Mouse (Mus musculus) MEL (cell line): ENCODE results near the gene Nfix. TPM values are rescaled to one million over a fixed set of nuclear protein-coding genes. Genes with fewer than 3 reads are reported as not detected.

ENCODE experiments used
- DNase-seq: peaks from one replicate; pipeline ENCODE4 v3.0.0; 2011; ENCODE audit warnings: low read depth, low spot score
- H3K27ac ChIP-seq: 2 replicates; pipeline ENCODE4 v1.5.1; 2012; ENCODE audit warnings: low read depth, mild to moderate bottlenecking, control low read depth, low read length, moderate library complexity; ENCODE audit not compliant: control insufficient read depth
- H3K27me3 ChIP-seq, 2 experiments: fragments of 150-350 bp in 1 of 2; sonication (generic) in 1 of 2; 2 replicates each; pipeline ENCODE4 v1.6.1; 2012; ENCODE audit warnings: low read length in 2 of 2, mild to moderate bottlenecking in 2 of 2, improper control_type of control experiment in 1 of 2, moderate library complexity in 1 of 2; ENCODE audit not compliant: insufficient read depth in 2 of 2, control insufficient read depth in 1 of 2
- H3K36me3 ChIP-seq, 2 experiments: 2 replicates each; pipeline ENCODE4 v1.6.1; 2012 to 2014; ENCODE audit warnings: low read length in 2 of 2, improper control_type of control experiment in 1 of 2, inconsistent platforms in 1 of 2, mild to moderate bottlenecking in 1 of 2; ENCODE audit not compliant: insufficient read depth in 2 of 2, control insufficient read depth in 1 of 2
- H3K4me1 ChIP-seq, 2 experiments: fragments of 150-350 bp in 1 of 2; sonication (generic) in 1 of 2; 2 replicates each; pipeline ENCODE4 v1.6.1; 2012; ENCODE audit warnings: low read length in 2 of 2, improper control_type of control experiment in 1 of 2, mild to moderate bottlenecking in 1 of 2; ENCODE audit not compliant: insufficient read depth in 2 of 2, control insufficient read depth in 1 of 2
- H3K4me3 ChIP-seq, 2 experiments: fragments of 150-350 bp in 1 of 2; sonication (generic) in 1 of 2; 2 replicates each; pipeline ENCODE4 v1.5.1; 2012; ENCODE audit warnings: low read depth in 2 of 2, low read length in 2 of 2, mild to moderate bottlenecking in 2 of 2, moderate library complexity in 2 of 2, control low read depth in 1 of 2, improper control_type of control experiment in 1 of 2; ENCODE audit not compliant: control insufficient read depth in 1 of 2, insufficient read depth in 1 of 2
- H3K79me2 ChIP-seq: 2 replicates; pipeline ENCODE4 v1.6.1; 2012; ENCODE audit warnings: mild to moderate bottlenecking, low read length, moderate library complexity; ENCODE audit not compliant: control insufficient read depth, poor library complexity, insufficient read depth
- H3K9ac ChIP-seq: 2 replicates; pipeline ENCODE4 v1.6.1; 2012; ENCODE audit warnings: low read depth, mild to moderate bottlenecking, control low read depth, low read length, moderate library complexity; ENCODE audit not compliant: control insufficient read depth, poor library complexity, severe bottlenecking
- H3K9me3 ChIP-seq: fragments of 150-350 bp; sonication (generic); replicated peaks from 2 replicates; pipeline ENCODE4 v1.6.1; 2012; ENCODE audit warnings: mild to moderate bottlenecking, low read length, improper control_type of control experiment, moderate library complexity; ENCODE audit not compliant: insufficient read depth
- BHLHE40 ChIP-seq: IDR thresholded peaks from 2 replicates; pipeline ENCODE4 v1.6.1; 2012; ENCODE audit warnings: low read depth, mild to moderate bottlenecking, inconsistent platforms, low read length, improper control_type of control experiment, borderline replicate concordance
- ELF1 ChIP-seq: IDR thresholded peaks from 2 replicates; pipeline ENCODE4 v1.6.1; 2014; ENCODE audit warnings: low read depth, mild to moderate bottlenecking, inconsistent platforms, low read length, improper control_type of control experiment, moderate library complexity
- EP300 ChIP-seq, 2 experiments: IDR thresholded peaks; 2 replicates each; pipeline ENCODE4 v1.6.1; 2011; ENCODE audit warnings: improper control_type of control experiment in 2 of 2, low read length in 2 of 2, low read depth in 1 of 2, mild to moderate bottlenecking in 1 of 2
- GABPA ChIP-seq: IDR thresholded peaks from 2 replicates; pipeline ENCODE4 v1.6.1; 2012; ENCODE audit warnings: low read depth, mild to moderate bottlenecking, inconsistent platforms, low read length, improper control_type of control experiment, moderate library complexity
- GATA1 ChIP-seq: IDR thresholded peaks from 2 replicates; pipeline ENCODE4 v1.6.1; 2011; ENCODE audit warnings: low read depth, low read length, improper control_type of control experiment
- KAT2A ChIP-seq: conservative IDR thresholded peaks from 2 replicates; pipeline ENCODE4 v1.6.1; 2012; ENCODE audit warnings: low read depth, low read length, improper control_type of control experiment, inconsistent platforms
- MAZ ChIP-seq: IDR thresholded peaks from 2 replicates; pipeline ENCODE4 v1.6.1; 2012; ENCODE audit warnings: low read depth, mild to moderate bottlenecking, inconsistent platforms, low read length, improper control_type of control experiment
- MEF2A ChIP-seq: IDR thresholded peaks from 2 replicates; pipeline ENCODE4 v1.6.1; 2014; ENCODE audit warnings: low read depth, mild to moderate bottlenecking, inconsistent platforms, low read length, improper control_type of control experiment; ENCODE audit not compliant: poor library complexity, insufficient replicate concordance, severe bottlenecking; ENCODE audit errors: extremely low read depth
- MYB ChIP-seq: IDR thresholded peaks from 2 replicates; pipeline ENCODE4 v1.6.1; 2011; ENCODE audit warnings: mild to moderate bottlenecking, low read depth, low read length, improper control_type of control experiment
- MYC ChIP-seq: IDR thresholded peaks from 2 replicates; pipeline ENCODE4 v1.6.1; 2011; ENCODE audit warnings: low read depth, mild to moderate bottlenecking, low read length, improper control_type of control experiment, moderate library complexity
- POLR2A ChIP-seq, 2 experiments: IDR thresholded peaks; 2 replicates each; pipeline ENCODE4 v1.6.1; 2011 to 2012; ENCODE audit warnings: low read length in 2 of 2, mild to moderate bottlenecking in 2 of 2, control low read depth in 1 of 2, improper control_type of control experiment in 1 of 2, low read depth in 1 of 2, moderate library complexity in 1 of 2; ENCODE audit not compliant: control insufficient read depth in 1 of 2, insufficient read depth in 1 of 2, poor library complexity in 1 of 2
- POLR2AphosphoS2 ChIP-seq: IDR thresholded peaks from 2 replicates; pipeline ENCODE4 v1.6.1; 2011; ENCODE audit warnings: low read length, improper control_type of control experiment
- RCOR1 ChIP-seq: IDR thresholded peaks from 2 replicates; pipeline ENCODE4 v1.6.1; 2012; ENCODE audit warnings: low read depth, mild to moderate bottlenecking, inconsistent platforms, low read length, improper control_type of control experiment
- TBP ChIP-seq: IDR thresholded peaks from 2 replicates; pipeline ENCODE4 v1.8.0; 2011; ENCODE audit warnings: low read depth, low read length, improper control_type of control experiment
- USF1 ChIP-seq: IDR thresholded peaks from 2 replicates; pipeline ENCODE4 v1.6.1; 2014; ENCODE audit warnings: low read depth, mild to moderate bottlenecking, inconsistent platforms, low read length, improper control_type of control experiment, moderate library complexity
- ZC3H11A ChIP-seq: IDR thresholded peaks from 2 replicates; pipeline ENCODE4 v1.6.1; 2012; ENCODE audit warnings: low read depth, mild to moderate bottlenecking, inconsistent platforms, low read length, improper control_type of control experiment
- ZNF384 ChIP-seq: IDR thresholded peaks from 2 replicates; pipeline ENCODE4 v1.6.1; 2012; ENCODE audit warnings: low read depth, mild to moderate bottlenecking, inconsistent platforms, low read length, improper control_type of control experiment
- polyA plus RNA-seq, 2 experiments: library from polyadenylated mRNA; stranded (reverse) in 1 of 2; unstranded in 1 of 2; fragments of >175 nt in 1 of 2; fragments of >200 nt in 1 of 2; gene quantifications; 2 replicates each; pipeline versions ENCODE4 v1.2.1 to v1.2.4; 2012; ENCODE audit warnings: low replicate concordance in 2 of 2, low read depth in 1 of 2; ENCODE audit not compliant: insufficient read length in 2 of 2, insufficient read depth in 1 of 2, missing spikeins in 1 of 2
- total RNA-seq: library from RNA; depleted of rRNA; stranded (reverse); fragments of 300-350 nt; gene quantifications from 2 replicates; pipeline ENCODE4 v1.2.3, GENCODE M21; 2012

Nfix gene
- total and polyA plus RNA-seq, 3 experiments, result 14.4 to 29.1 TPM; not detected in 1

- no peak for TF ChIP-seq BHLHE40
- TF ChIP-seq MEF2A, result no peak
- no peak for TF ChIP-seq KAT2A
- no peak for TF ChIP-seq MYB
- no peak for TF ChIP-seq MAZ
- Histone ChIP-seq H3K4me3 (no peak overlapping the region), H3K79me2 (no peaks in the 10 kb centered on the region), H3K9ac (no peak overlapping the region), H3K27ac (no peak overlapping the region), H3K27me3 (no peaks in the 10 kb centered on the region), H3K4me1 (no peaks in the 10 kb centered on the region), H3K36me3 (peaks cover 0 to 8% of the 10 kb centered on the region in 2 experiments; a peak in 1 of 4 replicates), H3K9me3 (no peaks in the 10 kb centered on the region)
- no peak for DNase-seq
Measured at GRCm38 (mm10) chr8:84766422-84766821, 33.7 kb downstream of the Nfix start.

- peaks cover 0 to 8% of the 10 kb centered on the region in 2 experiments; a peak in 1 of 4 replicates for H3K36me3 ChIP-seq
- H3K9me3 ChIP-seq, result no peaks in the 10 kb centered on the region
- no peaks in the 10 kb centered on the region for H3K4me1 ChIP-seq
- no peaks in the 10 kb centered on the region for H3K27me3 ChIP-seq
- no peak overlapping the region for H3K9ac ChIP-seq
- no peak overlapping the region for H3K27ac ChIP-seq
- no peak overlapping the region for H3K4me3 ChIP-seq
- no peak for DNase-seq
- no peaks in the 10 kb centered on the region for H3K79me2 ChIP-seq
- TF ChIP-seq ZC3H11A (no peak), GABPA (no peak), GATA1 (no peak), MYB (no peak), ELF1 (no peak), KAT2A (no peak), USF1 (no peak), POLR2AphosphoS2 (no peak), MAZ (no peak), MYC (no peak), POLR2A (IDR thresholded peaks at IDR 0.05; ENCODE audit: control insufficient read depth in 1 of 2, insufficient read depth in 1 of 2, low read depth in 1 of 2, low read length in 2 of 2, poor library complexity in 1 of 2) (no peak), ZNF384 (no peak), EP300 (IDR thresholded peaks at IDR 0.05; ENCODE audit: low read depth in 1 of 2, low read length in 2 of 2) (no peak), TBP (no peak), MEF2A (no peak), RCOR1 (no peak)
- TF ChIP-seq, all 39 proteins: peak for 0
Measured at GRCm38 (mm10) chr8:84765629-84766028, 34.5 kb downstream of the Nfix start.
